Mouse (Mus musculus) forebrain, embryonic 14.5 days (tissue): ENCODE results near the gene Rbck1. TPM values are rescaled to one million over a fixed set of nuclear protein-coding genes. Genes with fewer than 3 reads are reported as not detected.
"Not testable (repeated sequence)": the region's sequence is repeated elsewhere in the genome, so short reads cannot be mapped to it uniquely, and the experiment has no call there.

Source experiments
- ATAC-seq: fragments of 200-750 bp; cut with Nextera tagmentation; 2 replicates; pipeline ENCODE4 v1.8.0; 2017; ENCODE audit warnings: mild to moderate bottlenecking, moderate library complexity
- DNase-seq: peaks from one replicate; pipeline ENCODE4 v3.0.0-alpha.2; 2015; ENCODE audit warnings: low spot score
- H3K27ac ChIP-seq: fragments of 300-500 bp; sonication (generic); 2 replicates; pipeline ENCODE4 v1.5.1; 2014; ENCODE audit warnings: low read depth, mild to moderate bottlenecking, control low read depth, low read length, moderate library complexity
- H3K27me3 ChIP-seq: fragments of 300-500 bp; sonication (generic); replicated peaks from 2 replicates; pipeline ENCODE4 v1.6.1; 2014; ENCODE audit warnings: low read length, control low read depth, mixed read lengths; ENCODE audit not compliant: control insufficient read depth, insufficient read depth
- H3K36me3 ChIP-seq: fragments of 300-500 bp; sonication (generic); 2 replicates; pipeline ENCODE4 v1.6.1; 2014; ENCODE audit warnings: low read length, control low read depth; ENCODE audit not compliant: control insufficient read depth, insufficient read depth
- H3K4me1 ChIP-seq: fragments of 300-500 bp; sonication (generic); 2 replicates; pipeline ENCODE4 v1.6.1; 2014; ENCODE audit warnings: antibody characterized with exemption, low read length, control low read depth; ENCODE audit not compliant: control insufficient read depth, insufficient read depth
- H3K4me2 ChIP-seq: fragments of 300-500 bp; sonication (generic); 2 replicates; pipeline ENCODE4 v1.6.1; 2014; ENCODE audit warnings: mild to moderate bottlenecking, control low read depth, low read length
- H3K4me3 ChIP-seq: fragments of 300-500 bp; sonication (generic); 2 replicates; pipeline ENCODE4 v1.5.1; 2014; ENCODE audit warnings: low read depth, low read length, control low read depth
- H3K9ac ChIP-seq: fragments of 300-500 bp; sonication (generic); 2 replicates; pipeline ENCODE4 v1.6.1; 2014; ENCODE audit warnings: mild to moderate bottlenecking, low read length, control low read depth, moderate library complexity
- H3K9me3 ChIP-seq: fragments of 300-500 bp; sonication (generic); replicated peaks from 2 replicates; pipeline ENCODE4 v1.6.1; 2016; ENCODE audit warnings: low read length, control low read depth, mixed read lengths; ENCODE audit not compliant: control insufficient read depth
- WGBS: fragments of 180-500 bp; shearing (Covaris S2); extraction: QIAGEN DNeasy Blood & Tissue Kit; methylation state at CpG from one replicate; pipeline ENCODE4 v1.1.7; 2014; 5-methylcytosine and 5-hydroxymethylcytosine counted together
- polyA plus RNA-seq: library from polyadenylated mRNA; unstranded; fragments of >200 nt; fragmentation: Nextera tagmentation; extraction: Ambion mirVana; gene quantifications from 2 replicates; pipeline ENCODE4 v1.2.1, GENCODE M21; 2014

Gene Rbck1
- polyA plus RNA-seq, 1 experiment from 2014 or later, result 80.7 TPM

DNA sequence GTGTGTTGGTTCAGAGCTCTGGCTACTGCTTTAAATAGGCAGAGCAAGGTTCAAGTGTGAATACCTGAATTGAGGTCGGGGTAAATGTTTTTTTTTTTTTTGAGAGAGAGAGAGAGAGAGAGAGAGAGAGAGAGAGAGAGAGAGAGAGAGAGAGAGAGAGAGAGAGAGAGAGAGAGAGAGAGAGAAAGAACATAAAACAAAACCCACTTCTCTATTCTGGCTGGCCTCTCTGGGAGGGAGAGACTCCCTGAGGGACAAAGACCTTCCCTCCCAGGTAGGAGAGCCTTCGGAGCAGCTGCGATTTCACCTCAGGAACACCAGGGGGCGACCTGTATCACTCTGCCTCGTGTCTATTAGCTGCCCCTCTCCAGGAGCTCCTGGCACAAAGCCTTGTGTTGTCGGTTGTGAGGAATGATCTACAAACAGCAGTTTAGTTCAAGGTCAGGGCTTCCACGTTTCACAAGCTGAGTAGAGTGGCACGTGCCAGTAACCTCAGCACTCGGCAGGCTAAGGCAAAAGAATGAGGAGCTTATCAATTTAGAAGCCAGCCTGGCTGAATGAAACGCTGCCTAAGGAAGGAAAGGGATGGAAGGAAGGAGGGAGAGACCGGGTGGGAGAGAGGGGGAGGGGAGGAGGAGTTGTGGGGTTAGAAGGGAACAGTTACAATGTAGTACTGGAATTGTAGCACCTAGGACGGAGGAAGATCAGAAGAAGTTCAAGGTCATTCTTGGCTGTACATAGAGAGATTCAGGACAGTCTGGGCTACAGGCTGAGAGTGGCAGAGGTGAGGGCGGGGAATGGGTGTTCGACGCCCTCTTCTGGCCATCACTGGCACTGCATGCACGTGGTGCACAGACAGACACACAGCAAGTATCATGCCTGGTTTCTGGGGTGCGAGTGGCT is 31.0 kb upstream of the Rbck1 start:
- ATAC-seq, result peak; percentile 85
- peak overlapping the region; percentile 22 for H3K4me2 ChIP-seq
- H3K4me1 ChIP-seq, result no peaks in the 10 kb centered on the region
- H3K9me3 ChIP-seq, result no peaks in the 10 kb centered on the region
- H3K27me3 ChIP-seq, result no peaks in the 10 kb centered on the region
- 9% methylated on average over 17 of the region's 17 CpGs for WGBS
- no peak overlapping the region for H3K4me3 ChIP-seq
- H3K9ac ChIP-seq, result 0 out of 2 replicates have a peak overlapping the region, but pooled peaks have one; percentile 17
- DNase-seq, result peak; percentile 91
- no peaks in the 10 kb centered on the region for H3K36me3 ChIP-seq
- H3K27ac ChIP-seq, result peak overlapping the region; percentile 35

DNA sequence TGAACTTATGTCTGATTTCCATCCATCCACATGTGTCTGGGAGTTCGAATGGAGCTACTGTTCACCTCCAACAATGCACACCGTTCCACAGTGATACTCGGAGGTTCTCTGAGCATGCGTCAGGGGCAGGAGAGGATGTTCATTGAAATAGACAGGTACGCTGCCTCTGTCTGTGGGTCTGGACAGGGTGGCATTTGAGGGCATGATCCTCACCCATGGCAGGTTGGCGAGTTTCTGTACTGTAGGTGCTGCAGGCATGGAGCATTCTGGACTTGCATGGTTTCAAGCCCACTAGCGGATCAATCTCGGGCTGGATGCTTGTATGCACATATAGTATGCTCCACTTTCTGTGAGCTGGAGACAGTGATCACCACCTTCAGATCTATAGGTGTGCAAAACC is 28.7 kb upstream of the Rbck1 start:
- Histone ChIP-seq H3K9me3 (no peaks in the 10 kb centered on the region), H3K4me2 (no peak overlapping the region), H3K27ac (no peak overlapping the region), H3K9ac (no peak overlapping the region), H3K4me1 (no peaks in the 10 kb centered on the region), H3K4me3 (no peak overlapping the region), H3K27me3 (no peaks in the 10 kb centered on the region), H3K36me3 (no peaks in the 10 kb centered on the region)
- DNase-seq (no peak), ATAC-seq (no peak)
- WGBS, result 91% methylated on average over 8 of the region's 8 CpGs

DNA sequence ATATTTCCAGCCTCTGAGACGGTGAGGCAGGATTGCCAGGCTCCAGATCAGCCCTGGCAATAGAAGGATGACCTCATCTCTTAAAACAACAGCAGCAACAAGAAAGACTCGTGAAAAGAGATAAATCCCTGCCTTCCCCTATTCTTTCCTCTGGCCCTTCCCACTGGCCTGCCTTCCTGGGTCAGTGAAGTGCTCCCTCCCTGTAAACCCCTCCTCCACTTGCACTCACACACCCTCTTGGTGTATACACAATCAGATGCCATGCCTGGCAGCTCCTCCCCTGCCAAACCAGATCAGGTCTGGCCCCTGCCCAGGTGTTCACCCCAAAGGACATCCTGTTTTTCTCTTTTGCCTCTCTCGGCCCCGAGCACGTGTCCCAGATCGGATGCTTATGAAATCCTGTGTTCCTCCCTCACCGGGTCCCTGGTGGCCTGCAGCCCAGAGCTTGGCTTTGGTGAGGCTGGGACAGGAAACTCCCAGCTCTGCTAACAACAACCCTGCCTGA is 27.9 kb upstream of the Rbck1 start:
- Histone ChIP-seq H3K9me3 (no peaks in the 10 kb centered on the region), H3K4me3 (no peak overlapping the region), H3K4me1 (no peaks in the 10 kb centered on the region), H3K27ac (no peak overlapping the region), H3K9ac (no peak overlapping the region), H3K27me3 (no peaks in the 10 kb centered on the region), H3K36me3 (no peaks in the 10 kb centered on the region), H3K4me2 (no peak overlapping the region)
- ATAC-seq (no peak), DNase-seq (no peak)
- 63% methylated on average over 7 of the region's 7 CpGs for WGBS

DNA sequence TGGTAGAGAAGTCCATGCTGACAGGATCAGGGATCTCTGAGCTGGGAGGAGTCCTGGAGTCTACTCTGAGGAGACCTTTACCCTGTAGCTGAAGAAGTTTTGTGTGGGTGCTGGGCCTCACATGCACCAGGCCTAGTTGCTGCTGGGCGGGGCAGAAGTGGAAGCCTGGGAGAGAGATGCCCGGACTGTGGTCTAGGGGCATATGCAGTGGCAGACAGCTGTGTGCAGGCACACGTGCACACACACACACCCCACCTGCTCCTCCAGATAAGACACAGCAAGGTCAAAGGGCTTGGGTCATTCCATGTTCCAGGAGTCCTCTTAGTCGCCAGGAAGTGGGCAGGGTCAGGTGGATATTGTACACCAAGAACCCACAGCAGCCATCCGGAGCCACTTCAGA is 27.2 kb upstream of the Rbck1 start:
- 86% methylated on average over 5 of the region's 5 CpGs for WGBS
- DNase-seq (no peak), ATAC-seq (no peak)
- Histone ChIP-seq H3K4me1 (no peaks in the 10 kb centered on the region), H3K4me3 (no peak overlapping the region), H3K27me3 (no peaks in the 10 kb centered on the region), H3K9me3 (no peaks in the 10 kb centered on the region), H3K27ac (no peak overlapping the region), H3K9ac (no peak overlapping the region), H3K36me3 (no peaks in the 10 kb centered on the region), H3K4me2 (no peak overlapping the region)

DNA sequence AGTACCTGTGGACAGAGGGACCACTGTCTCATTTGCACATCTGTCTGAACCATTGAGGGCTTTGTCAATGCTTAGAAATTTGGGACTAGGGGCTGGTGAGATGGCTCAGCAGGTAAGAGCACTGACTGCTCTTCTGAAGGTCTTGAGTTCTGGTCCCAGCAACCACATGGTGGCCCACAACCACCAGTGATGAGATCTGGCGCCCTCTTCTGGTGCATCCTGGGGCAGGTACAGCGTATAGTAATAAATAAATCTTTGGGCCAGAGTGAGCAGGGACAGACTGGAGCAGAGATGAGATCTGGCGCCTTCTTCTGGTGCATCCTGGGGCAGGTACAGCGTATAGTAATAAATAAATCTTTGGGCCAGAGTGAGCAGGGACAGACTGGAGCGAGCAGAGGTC is 26.5 kb upstream of the Rbck1 start:
- H3K4me2 ChIP-seq, H3K27ac ChIP-seq, DNase-seq, H3K27me3 ChIP-seq, H3K4me3 ChIP-seq, H3K9ac ChIP-seq, H3K36me3 ChIP-seq, H3K9me3 ChIP-seq, H3K4me1 ChIP-seq, ATAC-seq: not testable (repeated sequence)
- WGBS, result 77% methylated on average over 5 of the region's 5 CpGs

DNA sequence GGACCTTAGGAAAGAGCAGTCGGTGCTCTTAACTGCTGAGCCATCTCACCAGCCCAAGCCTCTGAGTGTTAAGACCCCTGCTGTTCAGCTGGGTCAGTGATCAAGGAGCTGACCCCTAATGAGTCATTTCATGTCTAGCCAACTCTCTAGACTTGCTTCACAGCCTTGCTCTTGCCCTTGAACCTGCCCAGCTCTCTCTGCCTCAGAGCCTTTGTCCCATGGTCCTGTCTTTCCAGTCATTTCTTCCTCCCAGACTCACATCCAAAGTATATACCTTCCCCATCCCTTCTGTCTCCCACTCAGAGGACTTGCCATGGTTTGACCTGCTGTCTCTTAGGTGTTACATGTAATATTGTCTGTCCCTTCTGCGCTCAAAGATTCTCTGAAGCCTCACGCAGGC is 24.8 kb upstream of the Rbck1 start:
- no peak for ATAC-seq
- no peak overlapping the region for H3K4me2 ChIP-seq
- no peak overlapping the region for H3K9ac ChIP-seq
- H3K4me3 ChIP-seq, result no peak overlapping the region
- H3K27ac ChIP-seq, result no peak overlapping the region
- no peaks in the 10 kb centered on the region for H3K9me3 ChIP-seq
- no peaks in the 10 kb centered on the region for H3K36me3 ChIP-seq
- WGBS, result 89% methylated on average over 3 of the region's 3 CpGs
- H3K27me3 ChIP-seq, result no peaks in the 10 kb centered on the region
- no peak for DNase-seq
- H3K4me1 ChIP-seq, result no peaks in the 10 kb centered on the region

DNA sequence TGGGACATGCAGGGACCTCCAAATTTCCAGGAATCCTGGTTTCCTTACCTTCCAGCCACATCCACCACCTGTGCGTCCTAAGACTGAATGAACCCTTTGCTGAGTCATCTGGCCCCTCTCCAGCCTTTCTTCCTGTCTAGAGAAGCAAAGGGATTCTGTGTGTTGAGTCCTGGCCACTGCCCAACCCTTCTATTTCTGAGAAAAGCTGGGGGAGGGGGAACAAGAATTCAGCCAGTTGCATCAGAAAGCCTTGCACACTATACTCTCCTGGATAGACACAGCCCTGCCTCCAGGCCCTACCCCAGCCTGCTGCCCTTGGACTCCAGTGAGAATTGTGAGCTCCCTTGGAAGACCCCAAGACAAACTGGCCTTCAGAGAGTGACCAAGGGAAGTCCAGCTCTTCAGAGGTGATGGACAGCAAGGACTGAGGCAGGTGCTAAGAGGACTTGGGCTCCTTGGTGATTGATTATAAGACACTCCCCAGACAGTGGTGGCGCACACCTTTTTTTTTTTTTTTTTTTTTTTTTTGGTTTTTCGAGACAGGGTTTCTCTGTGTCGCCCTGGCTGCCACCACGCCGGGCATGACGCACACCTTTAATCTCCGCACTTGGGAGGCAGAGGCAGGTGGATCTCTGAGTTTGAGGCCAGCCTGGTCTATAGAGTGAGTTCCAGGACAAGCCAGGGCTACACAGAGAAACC is 17.5 kb upstream of the Rbck1 start:
- Histone ChIP-seq H3K9ac (no peak overlapping the region), H3K4me1 (no peaks in the 10 kb centered on the region), H3K4me3 (no peak overlapping the region), H3K9me3 (no peaks in the 10 kb centered on the region), H3K27ac (no peak overlapping the region), H3K4me2 (no peak overlapping the region), H3K27me3 (no peaks in the 10 kb centered on the region), H3K36me3 (no peaks in the 10 kb centered on the region)
- ATAC-seq, result no peak
- WGBS, result 83% methylated on average over 8 of the region's 8 CpGs
- peak; percentile 45 for DNase-seq

DNA sequence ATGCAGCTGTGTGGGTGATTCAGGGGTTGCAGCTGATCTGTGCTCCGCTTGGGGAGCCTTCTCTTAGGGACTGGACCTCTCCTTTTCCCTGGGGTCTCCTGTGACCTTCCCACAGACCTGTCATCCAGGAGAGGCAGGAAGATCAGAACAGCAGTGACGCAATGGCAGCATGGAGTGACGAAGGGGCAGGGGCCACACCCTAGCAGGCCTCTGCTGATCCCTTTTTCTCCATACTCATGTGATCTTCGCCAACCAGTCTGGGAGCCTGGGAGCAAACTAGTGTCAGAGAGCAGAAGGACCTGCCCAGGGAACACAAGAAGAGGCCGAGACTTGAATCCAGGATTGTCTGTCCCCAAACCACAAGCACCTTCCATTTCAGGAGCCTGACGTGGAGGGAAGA is 16.8 kb upstream of the Rbck1 start:
- WGBS, result 79% methylated on average over 6 of the region's 6 CpGs
- no peak for DNase-seq
- Histone ChIP-seq H3K9me3 (no peaks in the 10 kb centered on the region), H3K4me1 (peaks cover 4% of the 10 kb centered on the region), H3K36me3 (no peaks in the 10 kb centered on the region), H3K4me2 (no peak overlapping the region), H3K27ac (no peak overlapping the region), H3K4me3 (no peak overlapping the region), H3K9ac (no peak overlapping the region), H3K27me3 (no peaks in the 10 kb centered on the region)
- ATAC-seq, result no peak

DNA sequence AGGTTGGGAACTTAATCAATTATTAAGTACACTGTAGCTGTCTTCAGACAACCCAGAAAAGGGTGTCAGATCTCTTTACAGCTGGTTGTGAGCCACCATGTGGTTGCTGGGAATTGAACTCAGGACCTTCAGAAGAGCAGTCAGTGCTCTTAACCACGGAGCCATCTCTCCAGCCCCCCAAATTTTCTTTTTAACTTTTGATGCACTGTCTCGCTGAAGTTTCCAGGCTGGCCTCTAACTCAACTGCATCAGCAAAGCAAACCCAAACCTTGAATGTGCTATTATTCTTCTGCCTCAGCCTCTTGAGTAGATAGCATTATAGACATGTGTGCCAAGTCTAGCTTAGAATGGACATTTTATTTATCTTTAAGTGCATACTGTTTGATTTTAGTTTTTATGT is 15.3 kb upstream of the Rbck1 start:
- DNase-seq (no peak), ATAC-seq (no peak)
- no peak overlapping the region for H3K27ac ChIP-seq
- no peak overlapping the region for H3K4me3 ChIP-seq
- H3K4me1 ChIP-seq, result peaks cover 8% of the 10 kb centered on the region
- WGBS, result 78% methylated on average over 2 of the region's 2 CpGs
- no peaks in the 10 kb centered on the region for H3K27me3 ChIP-seq
- H3K4me2 ChIP-seq, result no peak overlapping the region
- H3K9ac ChIP-seq, result no peak overlapping the region
- H3K9me3 ChIP-seq, result no peaks in the 10 kb centered on the region
- H3K36me3 ChIP-seq, result no peaks in the 10 kb centered on the region
